Mouse (Mus musculus) embryonic fibroblast, embryonic 13.5 days (primary cell): ENCODE measurements around the gene Nek6.

Experiments
- CTCF ChIP-seq: IDR thresholded peaks from 2 replicates; pipeline ENCODE4 v1.5.1; 2011; ENCODE audit warnings: mild to moderate bottlenecking, control low read depth, low read length, moderate library complexity, borderline replicate concordance; ENCODE audit not compliant: insufficient read depth
- POLR2A ChIP-seq: IDR thresholded peaks from 2 replicates; pipeline ENCODE4 v1.6.1; 2011; ENCODE audit warnings: low read depth, mild to moderate bottlenecking, control low read depth, low read length, moderate library complexity

- no peak for TF ChIP-seq CTCF
- no peak for TF ChIP-seq POLR2A
These were observed 101.2 kb downstream of the Nek6 start for GRCm38 (mm10) chr2:38612596-38612995.
